Mouse (Mus musculus) embryo, embryonic 11 days (tissue): ENCODE results near the gene Dop1b.
"Not testable (repeated sequence)": the region's sequence is repeated elsewhere in the genome, so short reads cannot be mapped to it uniquely, and the experiment has no call there.

Experiments used
- DNase-seq: peaks from one replicate; pipeline ENCODE4 v3.0.0-alpha.2; 2015

Dop1b gene

GRCm38 (mm10) chr16:93763378-93763777 is 51.7 kb downstream of the Dop1b start:
- no peak for DNase-seq

GRCm38 (mm10) chr16:93764597-93764996 is 52.9 kb downstream of the Dop1b start:
- DNase-seq = no peak

- DNase-seq = peak; percentile 51
Observed at GRCm38 (mm10) chr16:93766956-93767355, 55.3 kb downstream of the Dop1b start.

DNA sequence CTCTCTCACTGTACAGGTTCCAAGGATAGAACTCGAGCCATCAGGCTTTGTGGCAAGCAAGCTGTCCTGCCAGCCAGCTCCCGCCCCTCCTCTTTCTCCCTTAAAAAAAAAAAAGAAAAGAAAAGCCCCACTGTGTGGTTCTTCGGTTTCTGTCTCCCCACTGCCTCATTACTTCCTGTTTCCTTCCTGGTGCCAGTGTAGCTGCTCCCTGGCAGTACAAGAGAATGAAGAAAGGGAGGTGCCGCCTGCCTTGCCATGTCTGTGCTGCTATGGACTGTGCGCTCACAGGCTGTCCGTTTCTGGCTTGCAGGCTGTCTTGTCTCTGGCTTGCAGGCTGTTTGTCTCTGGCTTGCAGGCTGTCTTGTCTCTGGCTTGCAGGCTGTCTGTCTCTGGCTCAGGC is 55.8 kb downstream of the Dop1b start:
- DNase-seq = no peak

- DNase-seq = no peak
Observed at GRCm38 (mm10) chr16:93769621-93770020, 57.9 kb downstream of the Dop1b start.

DNA sequence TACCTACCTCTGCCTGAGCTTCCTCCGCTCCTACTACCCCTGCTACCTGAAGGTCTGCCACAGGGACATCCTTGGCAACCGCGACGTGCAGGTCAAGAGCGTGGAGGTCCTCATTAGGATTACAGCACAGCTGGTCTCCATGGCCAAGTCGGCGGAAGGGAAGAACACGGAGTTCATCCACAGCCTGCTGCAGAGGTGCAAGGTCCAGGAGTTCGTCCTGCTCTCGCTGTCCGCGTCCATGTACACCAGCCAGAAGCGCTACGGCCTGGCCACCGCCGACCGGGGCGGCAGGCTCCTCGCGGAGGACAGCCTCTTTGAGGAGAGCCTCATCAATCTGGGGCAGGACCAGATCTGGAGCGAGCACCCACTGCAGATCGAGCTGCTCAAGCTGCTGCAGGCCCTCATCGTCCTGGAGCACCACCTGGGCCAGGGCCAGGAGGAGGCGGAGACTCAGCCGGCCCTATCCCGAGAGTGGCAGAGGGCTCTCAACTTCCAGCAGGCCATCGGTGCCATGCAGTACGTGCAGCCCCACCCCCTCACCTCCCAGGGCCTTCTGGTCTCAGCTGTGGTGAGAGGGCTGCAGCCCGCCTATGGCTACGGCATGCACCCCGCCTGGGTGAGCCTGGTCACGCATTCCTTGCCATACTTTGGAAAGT is 58.7 kb downstream of the Dop1b start:
- DNase-seq = peak; percentile 20

- DNase-seq = no peak
Observed at GRCm38 (mm10) chr16:93774658-93775057, 63.0 kb downstream of the Dop1b start.

- DNase-seq = no peak
Observed at GRCm38 (mm10) chr16:93776468-93776867, 64.8 kb downstream of the Dop1b start.

DNA sequence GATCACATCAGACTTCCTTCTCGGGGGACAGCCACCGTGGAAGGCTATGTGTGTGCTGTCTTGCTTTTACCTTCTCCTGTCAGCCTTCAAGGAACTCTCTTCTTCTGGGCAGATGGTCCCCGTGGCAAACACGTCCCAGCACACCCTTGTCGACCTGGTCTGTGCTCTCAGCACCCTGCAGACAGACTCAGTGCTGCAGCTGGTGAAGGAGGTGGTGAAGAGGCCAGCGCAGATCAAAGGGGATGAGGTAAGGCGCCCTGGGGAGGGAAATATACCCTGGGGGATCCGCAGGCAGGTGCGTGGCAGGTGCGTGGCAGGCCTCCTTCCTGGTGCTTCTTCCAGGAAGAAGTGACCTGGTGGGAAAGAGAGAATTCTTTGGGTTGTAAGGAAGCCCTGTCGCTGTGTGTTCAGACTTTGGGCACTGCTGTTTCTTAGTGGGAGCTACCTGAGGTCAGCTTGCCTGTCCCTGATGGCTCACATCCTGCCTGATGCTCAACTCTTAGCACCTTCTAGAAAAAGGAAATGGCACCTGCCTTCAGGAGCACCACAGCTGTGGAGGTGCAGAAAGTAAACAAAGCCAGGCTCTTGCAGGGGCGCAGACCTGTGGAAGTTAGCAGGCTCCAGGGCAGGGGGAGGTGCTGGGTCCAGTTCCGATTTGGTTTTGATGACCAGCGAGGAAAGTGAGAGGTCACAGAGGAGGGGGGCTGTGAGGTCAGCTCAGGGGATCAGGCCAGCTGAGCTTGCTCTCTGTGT is 65.7 kb downstream of the Dop1b start:
- DNase-seq = no peak

DNA sequence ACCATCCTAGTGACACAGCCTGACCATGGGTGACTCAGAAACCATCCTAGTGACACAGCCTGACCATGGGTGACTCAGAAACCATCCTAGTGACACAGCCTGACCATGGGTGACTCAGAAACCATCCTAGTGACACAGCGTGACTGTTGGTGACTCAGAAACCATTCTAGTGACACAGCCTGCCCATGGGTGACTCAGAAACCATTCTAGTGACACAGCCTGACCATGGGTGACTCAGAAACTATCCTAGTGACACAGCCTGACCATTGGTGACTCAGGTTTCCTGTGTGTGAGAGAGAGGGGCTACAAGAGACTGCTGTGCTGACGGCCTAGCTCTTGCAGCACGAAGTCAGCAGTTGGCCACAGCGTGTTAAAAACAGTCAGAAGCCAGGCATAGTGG is 66.7 kb downstream of the Dop1b start:
- DNase-seq = not testable (repeated sequence)

GRCm38 (mm10) chr16:93779554-93779953 is 67.8 kb downstream of the Dop1b start:
- DNase-seq = no peak

DNA sequence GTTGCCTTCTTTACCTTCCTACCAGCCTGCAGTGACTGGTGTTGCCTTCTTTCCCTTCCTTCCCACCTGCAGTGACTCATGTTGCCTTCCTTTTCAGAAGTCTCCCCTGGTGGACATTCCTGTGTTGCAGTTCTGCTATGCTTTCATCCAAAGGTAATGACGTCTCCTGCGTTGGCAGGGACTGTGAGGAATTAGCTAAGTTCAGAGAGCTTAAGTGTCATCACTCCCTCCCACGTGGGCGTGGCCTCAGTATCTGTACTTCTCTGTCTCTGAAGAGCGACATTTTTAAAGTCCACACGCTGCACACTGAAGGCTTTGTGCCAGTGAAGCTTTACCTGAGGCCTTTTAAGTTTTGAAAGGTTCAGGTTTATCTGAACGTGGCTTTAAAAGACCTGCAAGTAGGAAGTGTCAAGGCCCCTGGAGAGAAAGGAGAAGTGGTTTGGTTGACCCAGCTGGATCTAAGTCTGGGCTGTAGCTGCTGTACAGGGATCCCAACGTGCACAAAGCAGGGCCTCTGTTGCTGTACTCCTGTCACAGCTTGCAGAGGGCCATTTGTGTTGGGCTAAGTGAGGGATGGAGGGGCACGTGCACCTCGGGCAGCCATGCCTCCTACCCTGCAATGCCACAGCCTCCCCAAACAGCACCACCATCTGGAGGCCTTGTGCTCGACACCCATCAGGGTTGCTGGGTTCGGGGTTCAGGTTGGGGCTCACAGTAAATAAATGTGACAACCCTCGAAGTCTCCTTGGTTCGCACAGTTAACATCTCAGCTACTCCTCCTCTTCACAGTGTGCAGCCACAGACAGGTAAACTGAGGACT is 69.2 kb downstream of the Dop1b start:
- no peak for DNase-seq

DNA sequence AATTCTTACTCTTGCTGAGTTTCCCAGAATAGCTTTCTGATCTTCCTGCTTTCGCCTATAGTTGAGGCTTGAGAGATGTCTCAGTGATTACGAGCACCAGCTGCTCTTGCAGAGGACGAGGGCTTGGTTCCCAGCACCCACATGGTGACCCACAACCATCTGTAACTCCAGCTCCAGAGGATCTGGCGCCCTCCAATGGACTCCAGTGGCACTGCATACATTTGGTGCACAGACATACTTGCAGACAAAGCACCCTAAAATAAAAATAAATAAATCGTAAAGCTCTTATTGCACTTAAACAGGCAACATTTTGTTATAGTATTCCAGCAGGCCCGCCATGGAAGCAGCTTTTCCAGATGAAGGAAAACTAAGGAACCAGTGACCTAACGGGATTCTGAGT is 72.5 kb downstream of the Dop1b start:
- no peak for DNase-seq

GRCm38 (mm10) chr16:93785805-93786204 is 74.1 kb downstream of the Dop1b start:
- DNase-seq = peak; percentile 91

- DNase-seq = no peak
Observed at GRCm38 (mm10) chr16:93788388-93788787, 76.7 kb downstream of the Dop1b start.

- DNase-seq = no peak
Observed at GRCm38 (mm10) chr16:93788881-93789280, 77.2 kb downstream of the Dop1b start.

DNA sequence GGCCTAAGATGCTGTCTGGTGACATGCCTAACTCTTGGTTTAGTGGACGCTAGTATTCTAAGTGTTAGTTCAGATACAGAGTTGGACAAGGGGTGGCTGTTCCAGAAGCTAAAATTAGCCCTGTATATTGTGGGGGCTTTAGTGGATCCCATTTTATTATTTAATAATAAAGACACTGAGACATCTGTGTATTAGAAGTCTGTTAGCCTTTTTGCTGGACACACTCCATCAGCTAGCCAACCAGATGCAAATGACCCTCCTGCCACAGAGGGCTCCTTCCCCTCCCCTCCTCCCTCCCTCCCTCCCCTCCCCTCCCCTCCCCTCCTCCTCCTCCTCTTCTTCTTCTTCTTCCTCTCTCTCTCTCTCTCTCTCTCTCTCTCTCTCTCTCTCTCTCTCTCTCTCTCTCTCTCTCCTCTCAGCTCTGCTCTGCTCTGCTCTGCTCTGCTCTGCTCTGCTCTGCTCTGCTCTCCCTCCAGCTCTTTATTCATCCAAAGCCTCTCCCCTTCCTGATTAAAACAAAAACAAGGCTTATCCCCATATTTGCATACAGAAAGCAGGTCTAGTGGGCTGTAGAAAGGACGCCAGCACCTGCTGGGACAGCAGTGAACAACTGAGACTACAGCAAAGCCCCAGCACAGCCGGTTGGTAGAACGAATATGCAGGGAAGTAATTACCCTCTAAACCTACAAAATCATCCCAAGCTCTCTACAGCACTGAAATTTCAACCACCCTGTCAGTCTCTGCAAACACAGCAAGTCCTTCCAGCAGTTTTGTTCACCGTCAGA is 78.5 kb downstream of the Dop1b start:
- no peak for DNase-seq

DNA sequence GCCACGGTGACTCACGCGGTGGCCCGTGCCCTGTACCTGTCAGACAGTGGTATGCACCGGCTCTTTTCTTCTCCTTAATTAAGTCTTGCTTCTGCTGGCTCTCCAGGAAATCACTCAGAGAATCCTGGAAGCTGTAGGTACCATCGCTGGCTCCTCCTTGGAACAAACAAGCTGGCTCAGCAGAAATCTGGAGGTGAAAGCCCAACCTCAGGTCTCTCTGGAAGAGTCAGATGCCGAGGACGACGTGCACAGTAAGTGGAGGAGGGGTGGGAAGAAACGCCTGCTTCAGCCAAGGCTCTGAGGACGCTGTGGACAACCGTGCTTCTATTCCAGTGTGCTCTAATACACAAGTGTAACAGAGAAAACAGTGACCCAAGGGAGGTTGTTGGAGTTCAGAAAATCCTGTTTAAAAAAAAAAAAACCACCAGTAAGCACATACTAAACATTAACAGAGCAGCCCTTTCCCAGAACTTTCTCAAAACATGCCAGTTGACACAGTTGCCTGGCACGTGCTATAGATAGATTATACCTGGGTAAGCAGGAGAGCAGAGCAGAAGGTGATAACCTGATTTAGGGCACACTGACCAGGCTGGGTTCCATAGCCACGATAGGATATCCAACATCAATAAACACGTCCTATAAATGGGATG is 81.4 kb downstream of the Dop1b start:
- no peak for DNase-seq

- no peak for DNase-seq
Observed at GRCm38 (mm10) chr16:93794845-93795244, 83.1 kb downstream of the Dop1b start.

DNA sequence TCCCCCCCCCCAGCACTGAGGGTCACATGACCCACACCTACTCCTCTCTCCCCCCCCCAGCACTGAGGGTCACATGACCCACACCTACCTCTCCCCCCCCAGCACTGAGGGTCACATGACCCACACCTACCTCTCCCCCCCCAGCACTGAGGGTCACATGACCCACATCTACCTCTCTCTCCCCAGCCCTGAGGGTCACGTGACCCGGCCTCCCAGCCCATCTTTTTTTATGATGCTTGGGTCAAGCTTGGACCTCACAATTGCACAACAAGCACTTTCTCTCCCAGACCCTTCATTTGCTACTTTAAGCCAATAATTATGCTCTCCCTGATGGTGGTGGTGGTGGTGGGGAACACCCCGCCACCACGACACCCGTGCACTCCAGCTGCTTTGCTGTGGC is 83.7 kb downstream of the Dop1b start:
- no peak for DNase-seq

DNA sequence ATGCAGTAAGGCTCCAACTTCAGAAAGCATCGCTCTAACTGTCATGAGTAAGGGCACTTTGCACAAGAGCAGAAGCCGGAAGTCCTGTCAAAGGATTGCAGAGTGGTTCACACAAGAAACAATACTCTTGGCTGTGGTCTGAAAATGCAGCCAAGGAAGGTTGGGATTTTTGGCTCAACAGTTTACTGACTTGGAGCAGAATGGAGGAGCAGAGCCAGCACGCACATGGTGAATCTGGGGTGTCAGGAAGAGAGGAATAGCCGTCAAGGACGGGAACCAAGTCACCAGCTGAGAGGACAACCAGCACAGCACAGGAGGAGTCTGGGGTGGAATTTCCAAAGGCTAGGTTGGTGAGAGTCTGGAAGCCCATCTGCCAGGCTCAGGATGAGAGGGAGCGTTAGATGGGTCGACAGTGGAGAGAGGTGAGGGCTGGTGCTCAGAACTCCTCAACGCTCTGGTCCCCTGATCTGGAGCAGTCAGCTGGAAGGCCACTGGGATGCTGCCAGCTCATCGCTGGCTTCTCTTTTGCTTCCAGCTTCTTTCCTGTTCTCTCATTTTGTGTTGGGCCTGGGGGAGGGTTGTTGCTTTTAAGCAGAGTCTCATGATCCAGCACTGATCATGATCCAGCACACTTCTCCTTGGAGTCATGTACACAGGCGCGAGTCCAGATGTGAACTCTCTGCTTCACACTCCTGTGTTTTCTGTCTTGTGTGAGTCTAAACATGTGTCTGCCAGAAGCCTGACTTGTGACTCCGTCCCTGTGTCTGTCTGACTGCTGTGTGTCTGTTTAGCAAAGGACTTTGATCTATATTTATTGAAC is 85.5 kb downstream of the Dop1b start:
- no peak for DNase-seq
